Mouse (Mus musculus) kidney, adult 2 months (tissue): ENCODE measurements around the gene Best2. TPM values are rescaled to one million over a fixed set of nuclear protein-coding genes. Genes with fewer than 3 reads are reported as not detected.

Source experiments
- DNase-seq: peaks from one replicate; pipeline ENCODE4 v3.0.0; 2021
- H3K27ac ChIP-seq: fragments of 200-500 bp; 2 replicates; pipeline ENCODE4 v1.5.1; 2012; ENCODE audit warnings: low read depth, low read length, control low read depth, inconsistent platforms; ENCODE audit not compliant: insufficient read depth
- H3K27me3 ChIP-seq: fragments of 200-500 bp; replicated peaks from 2 replicates; pipeline ENCODE4 v1.6.1; 2012; ENCODE audit warnings: mild to moderate bottlenecking, moderate library complexity, low read length, inconsistent platforms; ENCODE audit not compliant: control insufficient read depth, insufficient read depth
- H3K36me3 ChIP-seq: fragments of 200-500 bp; 2 replicates; pipeline ENCODE4 v1.6.1; 2012; ENCODE audit warnings: mild to moderate bottlenecking, moderate library complexity, low read length, inconsistent platforms; ENCODE audit not compliant: control insufficient read depth, insufficient read depth
- H3K4me1 ChIP-seq: fragments of 200-500 bp; 2 replicates; pipeline ENCODE4 v1.6.1; 2011; ENCODE audit warnings: low read length; ENCODE audit not compliant: control insufficient read depth, insufficient read depth
- H3K4me3 ChIP-seq: fragments of 200-500 bp; 2 replicates; pipeline ENCODE4 v1.5.1; 2011; ENCODE audit warnings: mild to moderate bottlenecking, low read depth, low read length, control low read depth; ENCODE audit not compliant: insufficient read depth
- CTCF ChIP-seq: fragments of 200-500 bp; conservative IDR thresholded peaks from 2 replicates; pipeline ENCODE4 v1.5.1; 2011; ENCODE audit warnings: low read depth, mild to moderate bottlenecking, control low read depth, low read length, moderate library complexity, mixed read lengths; ENCODE audit not compliant: insufficient read depth, insufficient read length
- POLR2A ChIP-seq: fragments of 200-500 bp; IDR thresholded peaks from one replicate; pipeline ENCODE4 v1.6.1; 2011; ENCODE audit warnings: low read depth, low read length, control low read depth
- WGBS: fragments of 180-500 bp; shearing (Covaris S2); methylation state at CpG from one replicate; pipeline ENCODE4 v1.1.7; 2018; 5-methylcytosine and 5-hydroxymethylcytosine counted together
- polyA plus RNA-seq: library from polyadenylated mRNA; depleted of rRNA; stranded (reverse); fragments of >200 nt; gene quantifications from 2 replicates; pipeline ENCODE4 v1.2.3, GENCODE M21; 2012

The Best2 gene
- polyA plus RNA-seq, 1 experiment = not detected

- 8% methylated on average over 15 of the region's 15 CpGs for WGBS
- no peaks in the 10 kb centered on the region for H3K36me3 ChIP-seq
- TF ChIP-seq CTCF (no peak), POLR2A (no peak)
- DNase-seq = peak; percentile 95
- no peak overlapping the region for H3K4me3 ChIP-seq
- H3K4me1 ChIP-seq = peaks cover 17% of the 10 kb centered on the region
- peak overlapping the region; percentile 64 for H3K27ac ChIP-seq
- no peaks in the 10 kb centered on the region for H3K27me3 ChIP-seq
These were observed 25.0 kb downstream of the Best2 start for GRCm38 (mm10) chr8:84989311-84989731.

GRCm38 (mm10) chr8:84987903-84988302 is 26.4 kb downstream of the Best2 start:
- Histone ChIP-seq H3K4me1 (peaks cover 20% of the 10 kb centered on the region), H3K4me3 (no peak overlapping the region), H3K27ac (no peak overlapping the region), H3K36me3 (no peaks in the 10 kb centered on the region), H3K27me3 (no peaks in the 10 kb centered on the region)
- no peak for DNase-seq
- WGBS = 75% methylated on average over 2 of the region's 2 CpGs
- no peak for TF ChIP-seq POLR2A
- no peak for TF ChIP-seq CTCF

DNA sequence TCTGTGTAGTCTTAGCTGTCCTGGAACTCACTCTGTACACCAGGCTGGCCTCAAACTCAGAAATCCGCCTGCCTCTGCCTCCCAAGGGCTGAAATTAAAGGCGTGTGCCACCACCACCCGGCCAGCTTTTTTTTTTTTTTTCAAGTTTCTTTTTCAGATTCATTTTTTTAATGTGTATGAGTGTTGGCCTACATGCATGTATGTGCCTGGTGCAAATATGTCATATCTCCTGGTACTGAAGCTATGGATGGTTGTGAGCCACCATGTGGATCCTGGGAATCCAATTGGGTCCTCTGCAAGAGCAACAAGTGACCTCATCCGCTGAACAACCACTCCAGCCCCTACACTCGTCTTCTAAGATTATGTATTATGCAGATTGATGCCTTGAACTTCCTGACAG is 26.9 kb downstream of the Best2 start:
- Histone ChIP-seq H3K27ac (no peak overlapping the region), H3K4me1 (peaks cover 25% of the 10 kb centered on the region), H3K4me3 (no peak overlapping the region), H3K27me3 (no peaks in the 10 kb centered on the region), H3K36me3 (no peaks in the 10 kb centered on the region)
- DNase-seq = no peak
- 88% methylated on average over 5 of the region's 5 CpGs for WGBS
- TF ChIP-seq POLR2A = no peak
- TF ChIP-seq CTCF = no peak

- 43% methylated on average over 8 of the region's 8 CpGs for WGBS
- H3K4me1 ChIP-seq = peaks cover 34% of the 10 kb centered on the region
- TF ChIP-seq POLR2A (no peak), CTCF (no peak)
These were observed 27.9 kb downstream of the Best2 start for GRCm38 (mm10) chr8:84986379-84986945.

GRCm38 (mm10) chr8:84985684-84986378 is 28.5 kb downstream of the Best2 start:
- peaks cover 40% of the 10 kb centered on the region for H3K4me1 ChIP-seq
- no peak for TF ChIP-seq CTCF
- TF ChIP-seq POLR2A = no peak
- peak overlapping the region; percentile 34 for H3K4me3 ChIP-seq
- peak; percentile 96 for DNase-seq
- under 1% methylated on average over 53 of the region's 53 CpGs for WGBS
- no peaks in the 10 kb centered on the region for H3K27me3 ChIP-seq
- H3K27ac ChIP-seq = peak overlapping the region; percentile 84
- no peaks in the 10 kb centered on the region for H3K36me3 ChIP-seq

More at GRCm38 (mm10) chr8:84986379-84986945, 27.9 kb downstream of the Best2 start:
- Histone ChIP-seq H3K27me3 (no peaks in the 10 kb centered on the region), H3K36me3 (no peaks in the 10 kb centered on the region), H3K27ac (peak overlapping the region; percentile 84), H3K4me3 (peak overlapping the region; percentile 34)
- DNase-seq = no peak

DNA sequence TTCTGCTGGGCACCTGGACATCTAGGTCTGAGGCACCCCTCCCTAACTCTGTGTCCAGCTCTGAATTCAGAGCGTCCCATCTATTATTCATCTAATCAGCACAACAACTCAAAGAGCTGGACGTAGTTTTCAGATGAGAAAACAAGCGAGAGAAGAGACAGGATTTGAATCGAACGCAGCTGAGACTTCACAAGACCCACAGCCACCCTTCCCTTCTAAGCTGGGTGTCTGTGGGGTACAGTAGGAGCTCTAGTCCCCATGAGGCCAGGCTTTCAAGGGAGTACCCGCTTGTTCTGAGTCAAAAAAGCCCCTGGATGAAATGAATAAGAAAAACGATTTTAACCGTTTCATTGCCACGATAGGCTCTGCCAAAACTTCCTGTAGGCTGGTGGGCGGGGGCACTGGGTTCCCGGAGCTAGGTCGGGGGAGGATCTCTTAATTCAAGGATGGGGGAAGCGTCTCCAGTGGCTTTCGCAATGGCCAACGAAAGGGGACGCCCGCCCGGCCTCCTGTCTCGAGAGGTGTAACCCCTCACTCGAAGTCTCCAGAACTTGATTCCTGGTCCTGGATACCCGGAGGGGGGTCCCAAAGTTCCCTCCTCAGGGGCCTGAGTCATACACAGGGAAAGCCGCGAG is 29.2 kb downstream of the Best2 start:
- peak overlapping the region; percentile 84 for H3K27ac ChIP-seq
- WGBS = 2% methylated on average over 23 of the region's 23 CpGs
- TF ChIP-seq CTCF (no peak), POLR2A (no peak)
- no peak for DNase-seq
- H3K4me1 ChIP-seq = peaks cover 45% of the 10 kb centered on the region
- no peaks in the 10 kb centered on the region for H3K36me3 ChIP-seq
- H3K4me3 ChIP-seq = peak overlapping the region; percentile 34
- H3K27me3 ChIP-seq = no peaks in the 10 kb centered on the region
